13 mouse cellular contexts compared by ENCODE assay signal in the genomic region with DNA sequence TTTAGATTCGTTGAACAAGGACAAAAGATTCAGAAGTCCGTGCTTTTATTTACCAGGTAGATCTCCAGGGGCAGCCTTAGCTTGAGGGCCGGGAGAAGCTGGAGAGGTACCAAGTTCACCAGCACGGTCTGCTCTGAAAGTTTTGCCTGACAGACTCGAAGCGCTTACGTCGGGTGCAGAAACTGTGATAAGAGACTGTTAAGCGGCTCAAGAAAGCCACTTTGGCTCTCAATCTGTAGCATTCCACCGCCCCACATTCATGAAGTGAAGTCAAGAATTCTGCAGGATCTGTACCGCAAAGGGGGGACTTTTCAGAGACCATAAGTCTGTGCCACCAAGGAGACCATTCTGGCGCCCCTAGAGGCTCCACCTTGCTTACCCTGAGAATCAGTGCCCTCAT.
"Had no signal": no experiment of that assay in that cellular context is flagged by ENCODE, and none has a peak within 500 bp of the region (broad histone marks: within the 10 kb centered on the region; RNA-seq: fewer than 3 reads in every experiment).

No protein-coding gene starts in this region.

- H3K27me3 ChIP-seq: limb, embryonic 13.5 days; midbrain, embryonic 13.5 days; neural tube, embryonic 12.5 days had no signal

- H3K4me1 ChIP-seq: limb, embryonic 13.5 days; midbrain, embryonic 13.5 days; neural tube, embryonic 12.5 days had no signal

- H3K9ac ChIP-seq: limb, embryonic 13.5 days; liver, embryonic 15.5 days; midbrain, embryonic 13.5 days; neural tube, embryonic 12.5 days had no signal

- DNase-seq: kidney, adult 11 months; kidney, adult 9 months; kidney, postnatal 4 days; left cerebral cortex, postnatal 4 days; thymus, adult 2 months; thymus, postnatal 25 days had no signal

- H3K4me3 ChIP-seq: limb, embryonic 13.5 days; liver, embryonic 15.5 days; midbrain, embryonic 13.5 days; myocyte; neural tube, embryonic 12.5 days had no signal

- H3K4me2 ChIP-seq: limb, embryonic 13.5 days; liver, embryonic 15.5 days; midbrain, embryonic 13.5 days; neural tube, embryonic 12.5 days had no signal

- ATAC-seq: hindbrain, postnatal 0 days; midbrain, embryonic 13.5 days had no signal

- H3K9me3 ChIP-seq: limb, embryonic 13.5 days; liver, embryonic 15.5 days; midbrain, embryonic 13.5 days; neural tube, embryonic 12.5 days had no signal

- H3K27ac ChIP-seq: hindbrain, postnatal 0 days; kidney, postnatal 0 days; limb, embryonic 13.5 days; liver, embryonic 15.5 days; midbrain, embryonic 13.5 days; neural tube, embryonic 12.5 days had no signal

- H3K36me3 ChIP-seq: limb, embryonic 13.5 days; liver, embryonic 15.5 days; midbrain, embryonic 13.5 days; neural tube, embryonic 12.5 days had no signal
